7 mouse cellular contexts compared by ENCODE assay signal in the genomic region with DNA sequence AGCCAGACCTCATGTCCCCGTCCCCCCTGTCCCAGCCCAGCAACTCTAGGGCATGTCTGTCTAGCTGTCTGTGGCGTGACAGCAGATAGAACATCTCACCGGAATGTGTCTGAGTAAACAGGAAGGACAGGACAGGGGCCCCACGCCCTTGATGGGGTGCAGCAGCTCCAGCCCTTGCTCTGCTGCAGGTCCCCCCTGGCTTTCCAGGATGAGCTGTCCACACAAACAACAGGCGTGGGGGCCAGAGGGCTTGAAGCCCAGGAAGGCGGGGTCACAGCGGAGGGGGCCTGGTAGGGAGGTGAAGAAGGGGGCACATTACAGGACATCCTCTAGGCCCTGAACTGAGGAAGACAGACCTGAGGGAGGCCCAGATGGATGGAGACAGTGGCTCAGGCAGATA. TPM values are rescaled to one million over a fixed set of nuclear protein-coding genes. Genes with fewer than 3 reads are reported as not detected.
DNase-seq lines count a peak whose midpoint lies in the region; ATAC-seq and TF ChIP-seq lines count a peak whose summit lies in the region.

No protein-coding gene starts in this region.

- no peak overlapping the region for H3K4me3 ChIP-seq in midbrain, embryonic 12.5 days
- H3K4me3 ChIP-seq in midbrain, embryonic 16.5 days (ENCODE audit: low read depth, low read length): no peak overlapping the region
- no peak overlapping the region for H3K4me3 ChIP-seq in kidney, embryonic 15.5 days (replicated peaks)
- no peak overlapping the region for H3K4me3 ChIP-seq in olfactory bulb, adult 2 months (ENCODE audit: insufficient read depth, low read depth, low read length)
- H3K4me3 ChIP-seq in forebrain, postnatal 0 days (ENCODE audit: low read depth, low read length): no peak overlapping the region

- no peaks in the 10 kb centered on the region; the same call in 1 of the 2 replicates for H3K4me1 ChIP-seq in midbrain, embryonic 12.5 days
- H3K4me1 ChIP-seq in midbrain, embryonic 16.5 days (ENCODE audit: control insufficient read depth, insufficient read depth, low read length): no peaks in the 10 kb centered on the region
- H3K4me1 ChIP-seq in kidney, embryonic 15.5 days: peaks cover 27% of the 10 kb centered on the region
- H3K4me1 ChIP-seq in olfactory bulb, adult 2 months (ENCODE audit: control insufficient read depth, insufficient read depth, low read length): peaks cover 26% of the 10 kb centered on the region
- no peaks in the 10 kb centered on the region for H3K4me1 ChIP-seq in forebrain, postnatal 0 days (ENCODE audit: insufficient read depth)

- H3K9ac ChIP-seq in midbrain, embryonic 12.5 days (replicated peaks): peak overlapping the region; percentile 24
- no peak overlapping the region for H3K9ac ChIP-seq in midbrain, embryonic 16.5 days (ENCODE audit: low read depth, low read length)
- H3K9ac ChIP-seq in kidney, embryonic 15.5 days: no peak overlapping the region
- no peak overlapping the region for H3K9ac ChIP-seq in forebrain, postnatal 0 days

- peak; percentile 62 for DNase-seq in gastrocnemius, postnatal 10 days
- DNase-seq in left cerebral cortex, postnatal 10 days (ENCODE audit: extremely low spot score in 1 of 2, low spot score in 2 of 2): no peak
- no peak for DNase-seq in forebrain, postnatal 0 days

- no peak for ATAC-seq in midbrain, embryonic 12.5 days (ENCODE audit: low FRiP score, low read depth)
- no peak for ATAC-seq in midbrain, embryonic 16.5 days
- ATAC-seq in kidney, embryonic 15.5 days (replicated peaks; ENCODE audit: low FRiP score): peak; percentile 14
- ATAC-seq in forebrain, postnatal 0 days: no peak

- 91% methylated on average over 7 of the region's 7 CpGs for WGBS in midbrain, embryonic 12.5 days
- 89% methylated on average over 7 of the region's 7 CpGs for WGBS in midbrain, embryonic 16.5 days
- WGBS in kidney, embryonic 15.5 days: 57% methylated on average over 7 of the region's 7 CpGs
- WGBS in olfactory bulb, adult 2 months: 76% methylated on average over 7 of the region's 7 CpGs
- 90% methylated on average over 7 of the region's 7 CpGs for WGBS in forebrain, postnatal 0 days

- H3K9me3 ChIP-seq in midbrain, embryonic 12.5 days: no peaks in the 10 kb centered on the region
- H3K9me3 ChIP-seq in midbrain, embryonic 16.5 days (replicated peaks; ENCODE audit: control insufficient read depth, low read length, poor library complexity, severe bottlenecking): no peaks in the 10 kb centered on the region
- no peaks in the 10 kb centered on the region for H3K9me3 ChIP-seq in kidney, embryonic 15.5 days (replicated peaks)
- no peaks in the 10 kb centered on the region for H3K9me3 ChIP-seq in forebrain, postnatal 0 days (ENCODE audit: low read length)

- H3K27me3 ChIP-seq in midbrain, embryonic 12.5 days: peaks cover 12% of the 10 kb centered on the region
- H3K27me3 ChIP-seq in midbrain, embryonic 16.5 days (ENCODE audit: control insufficient read depth, insufficient read depth, low read depth, low read length): peaks cover 6% of the 10 kb centered on the region
- H3K27me3 ChIP-seq in kidney, embryonic 15.5 days: peaks cover 26% of the 10 kb centered on the region
- no peaks in the 10 kb centered on the region; the same call in 1 of the 2 replicates for H3K27me3 ChIP-seq in forebrain, postnatal 0 days (ENCODE audit: insufficient read depth, low read length)

- intact Hi-C loops in left cerebral cortex, postnatal 10 days (cut with DNase I): no loop called here

- no peak for TF ChIP-seq CTCF in olfactory bulb, adult 2 months (IDR thresholded peaks at IDR 0.05; ENCODE audit: insufficient read depth, low read depth, low read length)
- TF ChIP-seq CTCF in forebrain, postnatal 0 days (IDR thresholded peaks at IDR 0.05; ENCODE audit: low read depth): no peak

- peaks cover 49% of the 10 kb centered on the region for H3K36me3 ChIP-seq in midbrain, embryonic 12.5 days
- peaks cover 25% of the 10 kb centered on the region for H3K36me3 ChIP-seq in midbrain, embryonic 16.5 days (ENCODE audit: control insufficient read depth, insufficient read depth, low read length)
- peaks cover 45% of the 10 kb centered on the region for H3K36me3 ChIP-seq in kidney, embryonic 15.5 days
- peaks cover 44% of the 10 kb centered on the region for H3K36me3 ChIP-seq in forebrain, postnatal 0 days (ENCODE audit: insufficient read depth)

- H3K27ac ChIP-seq in midbrain, embryonic 12.5 days (replicated peaks): no peak overlapping the region
- H3K27ac ChIP-seq in midbrain, embryonic 16.5 days (ENCODE audit: low read length): no peak overlapping the region
- H3K27ac ChIP-seq in kidney, embryonic 15.5 days: peak overlapping the region; percentile 54
- H3K27ac ChIP-seq in olfactory bulb, adult 2 months (ENCODE audit: insufficient read depth, low read depth, low read length): 0 out of 2 replicates have a peak overlapping the region, but pooled peaks have one; percentile 21
- no peak overlapping the region for H3K27ac ChIP-seq in forebrain, postnatal 0 days (ENCODE audit: low read depth, low read length)

- no peak overlapping the region for H3K4me2 ChIP-seq in midbrain, embryonic 12.5 days (replicated peaks)
- H3K4me2 ChIP-seq in midbrain, embryonic 16.5 days (ENCODE audit: low read length): no peak overlapping the region
- no peak overlapping the region for H3K4me2 ChIP-seq in kidney, embryonic 15.5 days
- H3K4me2 ChIP-seq in forebrain, postnatal 0 days (ENCODE audit: low read depth): no peak overlapping the region

- TF ChIP-seq POLR2A in olfactory bulb, adult 2 months (IDR thresholded peaks at IDR 0.05; ENCODE audit: insufficient read depth, low read depth, low read length): no peak

RNA-seq across cellular contexts. Expression of gene Atf6b, which starts 8.2 kb away (rescaled TPM):
- polyA plus RNA-seq in midbrain, embryonic 12.5 days (2016; fragmentation: Nextera tagmentation; extraction: Ambion mirVana): 116 and 121 TPM in 2 replicates
- 119 and 123 TPM in 2 replicates for polyA plus RNA-seq in midbrain, embryonic 16.5 days (2015; fragmentation: Nextera tagmentation; extraction: Ambion mirVana)
- total RNA-seq in gastrocnemius, postnatal 10 days (2021): 10 to 100 TPM; 12.7 to 14.4 TPM
- polyA plus RNA-seq in kidney, embryonic 15.5 days (2015; fragmentation: Nextera tagmentation; extraction: Ambion mirVana): 86.2 and 98.2 TPM in 2 replicates
- not detected in 2 replicates for polyA plus RNA-seq in olfactory bulb, adult 2 months (2012; ENCODE audit: insufficient read depth, insufficient read length, low replicate concordance, missing spikeins)
- 10 to 100 TPM; 73.1 to 76.5 TPM for total RNA-seq in left cerebral cortex, postnatal 10 days (2021)
- total RNA-seq in forebrain, postnatal 0 days (2014; rRNA removed): 39.9 and 43.7 TPM in 2 replicates
- polyA plus RNA-seq in forebrain, postnatal 0 days (2015; fragmentation: Nextera tagmentation; extraction: Ambion mirVana): 86.1 and 86.4 TPM in 2 replicates

RNA-seq across cellular contexts. Expression of gene Fkbpl, which starts 10.6 kb away (rescaled TPM):
- 16.4 and 18.1 TPM in 2 replicates for polyA plus RNA-seq in midbrain, embryonic 12.5 days (2016; fragmentation: Nextera tagmentation; extraction: Ambion mirVana)
- polyA plus RNA-seq in midbrain, embryonic 16.5 days (2015; fragmentation: Nextera tagmentation; extraction: Ambion mirVana): 15.4 and 17.9 TPM in 2 replicates
- total RNA-seq in gastrocnemius, postnatal 10 days (2021): 1 to 10 TPM; 4.5 to 4.7 TPM
- polyA plus RNA-seq in kidney, embryonic 15.5 days (2015; fragmentation: Nextera tagmentation; extraction: Ambion mirVana): 17.2 and 18.4 TPM in 2 replicates
- polyA plus RNA-seq in olfactory bulb, adult 2 months (2012; ENCODE audit: insufficient read depth, insufficient read length, low replicate concordance, missing spikeins): not detected in 2 replicates
- total RNA-seq in left cerebral cortex, postnatal 10 days (2021): 10 to 100 TPM; 12.5 to 13.7 TPM
- 9.6 and 19.9 TPM in 2 replicates for total RNA-seq in forebrain, postnatal 0 days (2014; rRNA removed)
- polyA plus RNA-seq in forebrain, postnatal 0 days (2015; fragmentation: Nextera tagmentation; extraction: Ambion mirVana): 8.2 and 11.4 TPM in 2 replicates

RNA-seq across cellular contexts. Expression of gene Tnxb, which starts 15.2 kb away (rescaled TPM):
- 0.04 and 0.05 TPM in 2 replicates for polyA plus RNA-seq in midbrain, embryonic 12.5 days (2016; fragmentation: Nextera tagmentation; extraction: Ambion mirVana)
- polyA plus RNA-seq in midbrain, embryonic 16.5 days (2015; fragmentation: Nextera tagmentation; extraction: Ambion mirVana): 0.14 and 0.15 TPM in 2 replicates
- 100 to 1,000 TPM in 1 of 2 experiments, 10 to 100 TPM in 1; 90.2 to 123 TPM for total RNA-seq in gastrocnemius, postnatal 10 days (2021)
- 0.35 and 0.75 TPM in 2 replicates for polyA plus RNA-seq in kidney, embryonic 15.5 days (2015; fragmentation: Nextera tagmentation; extraction: Ambion mirVana)
- not detected in 2 replicates for polyA plus RNA-seq in olfactory bulb, adult 2 months (2012; ENCODE audit: insufficient read depth, insufficient read length, low replicate concordance, missing spikeins)
- 1 to 10 TPM; 1.7 to 1.8 TPM for total RNA-seq in left cerebral cortex, postnatal 10 days (2021)
- total RNA-seq in forebrain, postnatal 0 days (2014; rRNA removed): 1.0 and 1.7 TPM in 2 replicates
- polyA plus RNA-seq in forebrain, postnatal 0 days (2015; fragmentation: Nextera tagmentation; extraction: Ambion mirVana): 0.08 and 0.16 TPM in 2 replicates

RNA-seq across cellular contexts. Expression of gene Prrt1, which starts 25.8 kb away (rescaled TPM):
- polyA plus RNA-seq in midbrain, embryonic 12.5 days (2016; fragmentation: Nextera tagmentation; extraction: Ambion mirVana): 3.9 and 4.2 TPM in 2 replicates
- polyA plus RNA-seq in midbrain, embryonic 16.5 days (2015; fragmentation: Nextera tagmentation; extraction: Ambion mirVana): 10.3 and 11.5 TPM in 2 replicates
- under 1 TPM; 0.61 to 0.63 TPM for total RNA-seq in gastrocnemius, postnatal 10 days (2021)
- polyA plus RNA-seq in kidney, embryonic 15.5 days (2015; fragmentation: Nextera tagmentation; extraction: Ambion mirVana): 0.24 and 0.35 TPM in 2 replicates
- polyA plus RNA-seq in olfactory bulb, adult 2 months (2012; ENCODE audit: insufficient read depth, insufficient read length, low replicate concordance, missing spikeins): not detected in 2 replicates
- 100 to 1,000 TPM; 157 to 158 TPM for total RNA-seq in left cerebral cortex, postnatal 10 days (2021)
- total RNA-seq in forebrain, postnatal 0 days (2014; rRNA removed): 7.8 and 11.4 TPM in 2 replicates
- polyA plus RNA-seq in forebrain, postnatal 0 days (2015; fragmentation: Nextera tagmentation; extraction: Ambion mirVana): 12.2 and 15.1 TPM in 2 replicates

RNA-seq across cellular contexts. Expression of gene Ppt2, which starts 26.9 kb away (rescaled TPM):
- 21.3 and 23.8 TPM in 2 replicates for polyA plus RNA-seq in midbrain, embryonic 12.5 days (2016; fragmentation: Nextera tagmentation; extraction: Ambion mirVana)
- 19.9 and 21.0 TPM in 2 replicates for polyA plus RNA-seq in midbrain, embryonic 16.5 days (2015; fragmentation: Nextera tagmentation; extraction: Ambion mirVana)
- 10 to 100 TPM; 32.6 to 33.7 TPM for total RNA-seq in gastrocnemius, postnatal 10 days (2021)
- polyA plus RNA-seq in kidney, embryonic 15.5 days (2015; fragmentation: Nextera tagmentation; extraction: Ambion mirVana): 36.5 and 39.1 TPM in 2 replicates
- polyA plus RNA-seq in olfactory bulb, adult 2 months (2012; ENCODE audit: insufficient read depth, insufficient read length, low replicate concordance, missing spikeins): not detected in 2 replicates
- total RNA-seq in left cerebral cortex, postnatal 10 days (2021): 10 to 100 TPM; 31.4 to 36.7 TPM
- total RNA-seq in forebrain, postnatal 0 days (2014; rRNA removed): 24.2 and 27.2 TPM in 2 replicates
- 17.6 and 20.2 TPM in 2 replicates for polyA plus RNA-seq in forebrain, postnatal 0 days (2015; fragmentation: Nextera tagmentation; extraction: Ambion mirVana)

Comparison
In these comparisons a context has a peak if more than half of its experiments do, and no peak if none do; other contexts are left out.
1. H3K27ac ChIP-seq: peak in kidney, embryonic 15.5 days (single experiment) and olfactory bulb, adult 2 months (single experiment); none in midbrain, embryonic 12.5 days (single experiment), midbrain, embryonic 16.5 days (single experiment) and forebrain, postnatal 0 days (single experiment).